Mouse (Mus musculus) forebrain, embryonic 13.5 days (tissue): Measurements from ENCODE around the gene Armc5. TPM values are rescaled to one million over a fixed set of nuclear protein-coding genes. Genes with fewer than 3 reads are reported as not detected.
A peak's percentile ranks its signal among the peaks of the same experiment; 100 is the strongest.

Source experiments
- ATAC-seq: fragments of 200-750 bp; cut with Nextera tagmentation; 2 replicates; pipeline ENCODE4 v1.8.0; 2017
- H3K27ac ChIP-seq: fragments of 300-500 bp; sonication (generic); 2 replicates; pipeline ENCODE4 v1.5.1; 2015; ENCODE audit warnings: inconsistent platforms, mild to moderate bottlenecking, moderate library complexity
- H3K27me3 ChIP-seq: fragments of 300-500 bp; sonication (generic); 2 replicates; pipeline ENCODE4 v1.6.1; 2015; ENCODE audit warnings: mild to moderate bottlenecking, inconsistent platforms
- H3K36me3 ChIP-seq: fragments of 300-500 bp; sonication (generic); 2 replicates; pipeline ENCODE4 v1.6.1; 2015; ENCODE audit warnings: mild to moderate bottlenecking, inconsistent platforms; ENCODE audit not compliant: poor library complexity, severe bottlenecking
- H3K4me1 ChIP-seq: fragments of 300-500 bp; sonication (generic); 2 replicates; pipeline ENCODE4 v1.6.1; 2015; ENCODE audit warnings: inconsistent platforms
- H3K4me2 ChIP-seq: fragments of 300-500 bp; sonication (generic); 2 replicates; pipeline ENCODE4 v1.6.1; 2015; ENCODE audit warnings: inconsistent platforms, mild to moderate bottlenecking, moderate library complexity
- H3K4me3 ChIP-seq: fragments of 300-500 bp; sonication (generic); 2 replicates; pipeline ENCODE4 v1.5.1; 2015; ENCODE audit warnings: mild to moderate bottlenecking, inconsistent platforms
- H3K9ac ChIP-seq: fragments of 300-500 bp; sonication (generic); 2 replicates; pipeline ENCODE4 v1.6.1; 2015; ENCODE audit warnings: mild to moderate bottlenecking, inconsistent platforms
- H3K9me3 ChIP-seq: fragments of 300-500 bp; sonication (generic); replicated peaks from 2 replicates; pipeline ENCODE4 v1.6.1; 2016; ENCODE audit warnings: inconsistent platforms
- WGBS: fragments of 180-500 bp; shearing (Covaris S2); methylation state at CpG from one replicate; pipeline ENCODE4 v1.1.7; 2015; 5-methylcytosine and 5-hydroxymethylcytosine counted together
- microRNA-seq: library from miRNA; unstranded; fragments of <30 nt; microRNA quantifications from one replicate; pipeline ENCODE4, GENCODE M21; 2016
- polyA plus RNA-seq: library from polyadenylated mRNA; unstranded; fragments of >200 nt; fragmentation: Nextera tagmentation; extraction: Ambion mirVana; gene quantifications from 2 replicates; pipeline ENCODE4 v1.2.1, GENCODE M21; 2015

Gene Armc5
- polyA plus RNA-seq, 1 experiment from 2014 or later: 11.0 TPM

DNA sequence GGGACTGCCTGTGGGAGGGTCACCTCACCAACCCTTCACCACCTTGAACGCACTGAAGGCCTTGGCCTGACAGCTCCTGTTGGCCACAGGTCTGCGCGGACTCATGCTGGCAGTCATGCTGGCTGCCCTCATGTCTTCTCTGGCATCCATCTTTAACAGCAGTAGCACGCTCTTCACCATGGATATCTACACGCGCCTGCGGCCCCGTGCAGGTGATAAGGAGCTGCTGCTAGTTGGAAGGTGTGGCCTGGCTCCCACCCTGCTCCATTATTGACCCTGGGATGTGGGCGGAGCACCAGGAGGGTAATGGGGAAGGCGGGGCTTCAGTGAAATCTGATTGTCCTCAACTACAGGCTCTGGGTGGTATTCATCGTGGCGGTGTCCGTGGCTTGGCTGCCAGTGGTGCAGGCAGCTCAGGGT, 33.3 kb downstream of the Armc5 start:
- ATAC-seq: no peak
- Histone ChIP-seq H3K36me3 (peaks cover 42% of the 10 kb centered on the region), H3K9ac (no peak overlapping the region), H3K9me3 (no peaks in the 10 kb centered on the region), H3K27ac (no peak overlapping the region), H3K4me2 (no peak overlapping the region), H3K4me1 (no peaks in the 10 kb centered on the region), H3K4me3 (no peak overlapping the region), H3K27me3 (no peaks in the 10 kb centered on the region)
- WGBS: 71% methylated on average over 13 of the region's 13 CpGs

DNA sequence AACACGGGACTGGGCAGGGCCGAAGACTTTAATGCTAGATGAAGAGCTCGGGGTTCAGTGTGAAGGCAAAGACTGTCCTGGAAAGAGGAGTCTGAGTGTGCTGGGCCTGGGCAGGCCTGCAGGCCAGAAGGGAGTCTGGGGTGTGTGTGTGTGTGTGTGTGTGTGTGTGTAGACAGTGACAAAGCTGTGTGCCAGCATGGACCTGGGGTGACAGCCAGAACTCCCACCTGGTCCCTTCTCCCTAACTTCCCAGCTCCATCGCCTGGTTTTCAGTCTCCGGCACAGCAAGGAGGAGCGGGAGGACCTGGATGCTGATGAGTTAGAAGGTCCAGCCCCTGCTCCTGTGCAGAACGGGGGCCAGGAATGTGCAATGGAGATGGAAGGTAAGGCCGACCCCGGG, 34.4 kb downstream of the Armc5 start:
- Histone ChIP-seq H3K36me3 (peaks cover 52% of the 10 kb centered on the region), H3K4me1 (no peaks in the 10 kb centered on the region), H3K4me2 (no peak overlapping the region), H3K9ac (no peak overlapping the region), H3K27me3 (no peaks in the 10 kb centered on the region), H3K27ac (no peak overlapping the region), H3K9me3 (no peaks in the 10 kb centered on the region), H3K4me3 (no peak overlapping the region)
- ATAC-seq: no peak
- WGBS: 91% methylated on average over 8 of the region's 9 CpGs

DNA sequence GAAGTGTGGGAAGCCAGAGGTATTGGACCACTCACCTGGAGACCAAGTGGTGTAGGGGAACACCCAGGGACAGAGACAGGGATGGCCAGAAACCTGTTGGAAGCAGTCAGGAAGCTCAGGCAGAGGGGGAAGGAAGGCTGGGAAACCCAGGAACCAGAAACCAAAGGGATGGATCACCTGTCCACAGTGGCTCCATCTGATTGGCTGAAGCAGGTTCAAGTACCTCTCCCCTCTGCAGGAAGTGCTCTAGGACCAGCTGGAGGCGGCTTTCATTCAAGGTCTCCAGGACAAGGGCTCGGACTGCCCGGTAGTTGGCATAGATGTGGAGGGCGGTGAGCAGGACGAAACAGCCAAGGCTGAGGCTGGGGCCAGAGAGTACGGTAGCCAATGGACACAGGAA, 38.9 kb downstream of the Armc5 start:
- H3K9ac ChIP-seq: no peak overlapping the region
- ATAC-seq: no peak
- peaks cover 59% of the 10 kb centered on the region for H3K36me3 ChIP-seq
- no peaks in the 10 kb centered on the region for H3K4me1 ChIP-seq
- no peak overlapping the region for H3K4me2 ChIP-seq
- no peaks in the 10 kb centered on the region for H3K27me3 ChIP-seq
- H3K27ac ChIP-seq: no peak overlapping the region
- no peaks in the 10 kb centered on the region for H3K9me3 ChIP-seq
- 89% methylated on average over 6 of the region's 6 CpGs for WGBS
- H3K4me3 ChIP-seq: no peak overlapping the region

DNA sequence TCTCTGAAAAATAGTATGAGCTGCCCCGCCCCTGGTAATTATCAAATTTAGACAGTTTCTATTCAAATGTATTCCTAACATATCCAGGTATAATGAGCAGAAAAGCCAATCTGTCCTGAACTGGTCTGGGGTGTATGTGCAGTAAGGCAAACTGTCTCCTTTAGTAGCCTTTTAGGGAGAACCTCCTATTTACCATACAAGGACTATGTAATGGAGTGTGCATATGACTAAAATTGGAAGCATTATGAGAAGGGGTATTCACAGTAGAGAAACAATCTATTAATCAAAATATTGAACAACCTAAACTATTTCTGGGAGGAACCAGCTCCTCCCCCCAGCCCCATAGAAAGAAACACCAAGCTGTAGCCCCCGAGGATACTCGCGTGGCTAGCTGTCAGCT, 42.6 kb downstream of the Armc5 start:
- WGBS: 91% methylated on average over 4 of the region's 4 CpGs
- Histone ChIP-seq H3K27ac (no peak overlapping the region), H3K4me2 (no peak overlapping the region), H3K27me3 (no peaks in the 10 kb centered on the region), H3K4me3 (no peak overlapping the region), H3K9me3 (no peaks in the 10 kb centered on the region), H3K9ac (no peak overlapping the region), H3K36me3 (peaks cover 30% of the 10 kb centered on the region), H3K4me1 (peaks cover 12% of the 10 kb centered on the region)
- ATAC-seq: no peak

DNA sequence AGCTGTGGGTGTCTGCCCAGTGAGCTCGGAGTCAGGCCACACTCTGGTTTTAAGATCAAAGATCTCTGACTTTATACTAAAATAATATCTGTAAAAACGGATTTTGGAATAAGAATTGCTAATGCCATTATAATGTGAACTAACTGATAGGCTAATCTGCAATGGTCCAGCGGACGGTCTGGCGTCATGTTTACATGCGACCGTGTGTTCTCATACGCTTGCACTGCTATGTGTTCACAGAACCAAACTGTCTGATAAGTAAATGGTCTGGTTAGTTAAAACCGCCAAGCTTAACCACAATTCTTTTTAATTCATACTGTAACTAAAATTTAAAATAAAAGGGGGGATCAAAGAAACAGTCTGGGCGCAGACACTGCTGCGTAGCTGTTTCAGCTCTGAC, 44.6 kb downstream of the Armc5 start:
- Histone ChIP-seq H3K9me3 (no peaks in the 10 kb centered on the region), H3K4me1 (peaks cover 12% of the 10 kb centered on the region), H3K27ac (no peak overlapping the region), H3K4me2 (no peak overlapping the region), H3K4me3 (no peak overlapping the region), H3K36me3 (peaks cover 12% of the 10 kb centered on the region; the same call in 1 of the 2 replicates), H3K27me3 (no peaks in the 10 kb centered on the region), H3K9ac (no peak overlapping the region)
- no peak for ATAC-seq
- WGBS: 79% methylated on average over 11 of the region's 11 CpGs

DNA sequence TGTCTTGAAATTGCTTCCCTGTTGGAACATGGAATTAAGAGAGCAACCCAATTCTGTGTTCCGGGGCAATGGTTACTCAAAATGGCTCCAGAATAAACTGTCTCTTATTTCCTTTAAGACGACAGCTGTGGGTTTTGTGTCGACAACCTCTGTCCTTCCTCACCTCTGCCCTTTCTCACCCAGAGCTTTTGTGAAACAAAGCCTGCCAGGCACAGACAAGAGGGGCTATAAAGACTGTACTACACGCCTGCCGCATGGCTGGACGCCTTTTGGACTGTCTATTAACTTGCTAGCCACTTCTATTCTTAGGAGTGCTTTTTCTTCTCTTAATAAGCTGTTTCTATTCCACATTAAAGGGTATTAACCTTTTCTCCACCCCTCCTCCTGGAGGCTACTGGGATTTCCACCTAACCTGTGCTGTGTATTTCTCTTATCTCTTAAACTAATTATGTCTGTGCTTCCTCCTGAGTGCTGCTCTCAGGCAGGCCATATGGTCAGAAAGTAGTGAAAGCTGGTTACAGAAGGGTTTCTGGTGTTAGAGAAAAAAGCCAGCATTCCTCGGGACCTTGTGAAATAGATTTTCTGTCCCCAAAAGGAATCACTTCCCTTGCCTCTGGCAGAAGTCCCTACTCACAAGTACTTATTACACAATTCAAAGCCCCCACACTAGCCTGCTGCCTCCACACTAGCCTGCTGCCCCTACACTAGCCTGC, 45.5 kb downstream of the Armc5 start:
- H3K9ac ChIP-seq: 0 out of 2 replicates have a peak overlapping the region, but pooled peaks have one; percentile 22
- WGBS: 6% methylated on average over 7 of the region's 7 CpGs
- no peak for ATAC-seq
- no peak overlapping the region for H3K4me2 ChIP-seq
- no peak overlapping the region for H3K4me3 ChIP-seq
- no peak overlapping the region for H3K27ac ChIP-seq
- no peaks in the 10 kb centered on the region for H3K27me3 ChIP-seq
- H3K4me1 ChIP-seq: peaks cover 12% of the 10 kb centered on the region
- H3K9me3 ChIP-seq: no peaks in the 10 kb centered on the region
- peaks cover 18% of the 10 kb centered on the region; the same call in 1 of the 2 replicates for H3K36me3 ChIP-seq

DNA sequence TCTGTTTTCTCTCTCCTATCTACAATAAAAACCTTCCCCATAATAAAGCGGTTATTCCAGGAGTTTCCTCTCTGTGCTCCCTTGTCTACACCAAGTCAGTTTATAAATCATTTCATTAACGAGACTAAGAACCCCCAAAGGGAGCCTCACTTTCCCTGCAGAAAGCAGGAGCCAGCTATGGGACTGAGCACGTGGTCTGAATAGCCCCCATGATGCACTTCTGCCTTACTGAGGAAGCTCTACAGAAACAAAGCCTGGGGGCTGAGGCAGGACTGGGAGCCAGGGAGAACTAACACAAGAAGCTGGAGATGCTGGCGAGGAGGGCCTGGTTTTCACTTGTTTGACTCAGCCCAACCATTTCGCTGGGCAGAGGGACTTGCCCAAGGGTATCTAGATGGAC, 46.9 kb downstream of the Armc5 start:
- Histone ChIP-seq H3K27me3 (no peaks in the 10 kb centered on the region), H3K4me2 (no peak overlapping the region), H3K36me3 (peaks cover 26% of the 10 kb centered on the region; the same call in 1 of the 2 replicates), H3K9me3 (no peaks in the 10 kb centered on the region), H3K27ac (no peak overlapping the region), H3K4me3 (no peak overlapping the region), H3K9ac (no peak overlapping the region), H3K4me1 (peaks cover 15% of the 10 kb centered on the region)
- ATAC-seq: no peak
- WGBS: 48% methylated on average over 5 of the region's 5 CpGs

DNA sequence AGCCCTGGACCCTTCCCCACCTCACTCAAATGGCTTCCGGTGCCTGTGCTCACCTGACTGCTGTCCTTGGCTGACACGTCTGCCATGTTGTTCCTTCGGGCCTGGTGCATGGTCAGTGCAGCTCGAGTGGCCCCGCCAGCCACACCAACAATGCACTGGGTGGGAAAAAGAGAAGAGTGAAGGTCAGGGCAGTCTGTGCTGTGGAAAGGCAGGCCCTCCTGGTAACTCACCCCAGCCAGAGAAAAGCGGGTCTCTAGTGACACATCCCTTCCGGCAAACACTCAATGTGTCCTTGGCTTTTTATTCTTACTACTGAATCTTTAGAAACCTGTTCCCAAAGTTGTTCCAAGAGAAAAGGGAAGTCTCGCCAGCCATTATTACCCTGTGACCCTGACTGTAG, 47.9 kb downstream of the Armc5 start:
- no peaks in the 10 kb centered on the region for H3K27me3 ChIP-seq
- no peaks in the 10 kb centered on the region for H3K9me3 ChIP-seq
- no peak overlapping the region for H3K27ac ChIP-seq
- no peak overlapping the region for H3K9ac ChIP-seq
- no peak for ATAC-seq
- no peak overlapping the region for H3K4me3 ChIP-seq
- 95% methylated on average over 8 of the region's 8 CpGs for WGBS
- peaks cover 15% of the 10 kb centered on the region for H3K4me1 ChIP-seq
- H3K4me2 ChIP-seq: no peak overlapping the region
- peaks cover 26% of the 10 kb centered on the region; the same call in 1 of the 2 replicates for H3K36me3 ChIP-seq

DNA sequence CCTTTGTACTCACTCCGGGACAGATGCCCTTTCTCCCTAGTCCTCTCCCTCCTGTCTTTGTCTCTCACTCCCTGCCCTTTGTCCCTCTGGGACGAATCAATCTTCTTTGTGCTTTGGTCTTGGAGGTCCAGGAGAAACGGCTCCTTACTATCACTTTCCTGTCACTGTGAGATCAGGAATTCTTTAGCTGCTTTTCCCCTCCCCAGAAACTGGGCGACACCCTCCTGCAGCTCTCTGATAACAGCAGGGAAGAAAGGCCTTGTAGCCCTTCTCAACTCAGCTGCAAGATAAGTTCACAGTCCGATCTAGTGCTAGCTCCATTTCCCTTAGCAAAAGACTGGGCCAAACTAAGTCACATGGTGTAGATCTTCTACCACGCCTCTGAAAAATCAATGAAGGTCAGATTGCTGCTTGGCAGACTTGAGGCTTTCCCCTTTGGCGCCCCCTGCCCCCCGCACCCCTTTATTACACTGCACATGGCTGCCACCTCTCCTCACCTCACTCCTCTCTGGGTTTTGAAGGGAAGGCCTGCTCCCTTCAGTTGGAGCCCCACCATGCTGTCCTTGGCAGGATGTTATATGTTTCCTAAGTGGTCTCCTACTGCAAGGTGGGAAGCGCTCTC, 51.9 kb downstream of the Armc5 start:
- 21% methylated on average over 9 of the region's 9 CpGs for WGBS
- ATAC-seq: no peak
- H3K27ac ChIP-seq: no peak overlapping the region

More for the DNA sequence above, 51.9 kb downstream of the Armc5 start:
- H3K4me3 ChIP-seq: no peak overlapping the region
- H3K9me3 ChIP-seq: no peaks in the 10 kb centered on the region
- no peaks in the 10 kb centered on the region for H3K27me3 ChIP-seq
- H3K4me1 ChIP-seq: 0 out of 2 replicates have a peak, but pooled peaks cover 5% of the 10 kb centered on the region
- H3K4me2 ChIP-seq: no peak overlapping the region
- H3K36me3 ChIP-seq: peaks cover 23% of the 10 kb centered on the region; the same call in 1 of the 2 replicates
- no peak overlapping the region for H3K9ac ChIP-seq

Small RNAs within 50 kb of the gene (microRNA-seq; reads per million reads assigned to microRNA genes)
- gene Mir3103: not detected

Other genes starting within 250 kb of the Armc5 start
- 3.2 and 3.9 TPM in 2 replicates for gene Pycard, start 243.5 kb upstream of the Armc5 start, polyA plus RNA-seq
- not detected in 2 replicates for gene Trim72, start 233.4 kb upstream of the Armc5 start, polyA plus RNA-seq
- gene Itgam, start 174.7 kb upstream of the Armc5 start, polyA plus RNA-seq: 0.36 and 0.40 TPM in 2 replicates
- gene Gm49368, start 174.7 kb upstream of the Armc5 start, polyA plus RNA-seq: not detected in 2 replicates
- 0.04 TPM in 1 of 2 replicates, not detected in the other for gene Itgax, start 107.8 kb upstream of the Armc5 start, polyA plus RNA-seq
- gene Itgad, start 83.0 kb upstream of the Armc5 start, polyA plus RNA-seq: not detected in 2 replicates
- gene Cox6a2, start 31.0 kb upstream of the Armc5 start, polyA plus RNA-seq: 0.55 TPM in 1 of 2 replicates, not detected in the other
- 9.5 and 11.3 TPM in 2 replicates for gene 9130023H24Rik, start 689 bp downstream of the Armc5 start, polyA plus RNA-seq
- gene Tgfb1i1, start 9.5 kb downstream of the Armc5 start, polyA plus RNA-seq: 13.6 and 14.5 TPM in 2 replicates
- not detected in 2 replicates for gene Slc5a2, start 28.3 kb downstream of the Armc5 start, polyA plus RNA-seq
- 11.4 and 12.1 TPM in 2 replicates for gene BC017158, start 60.8 kb downstream of the Armc5 start, polyA plus RNA-seq
- gene Rgs10, start 181.4 kb downstream of the Armc5 start, polyA plus RNA-seq: 10.2 and 11.5 TPM in 2 replicates
- gene Tial1, start 224.4 kb downstream of the Armc5 start, polyA plus RNA-seq: 36.5 and 36.6 TPM in 2 replicates